Comparison of ENCODE assay signal across 7 mouse cellular contexts in genomic region chr5:124327510-124328364, GRCm38 (mm10). TPM values are rescaled to one million over a fixed set of nuclear protein-coding genes. Genes with fewer than 3 reads are reported as not detected.
A peak's percentile ranks its signal among the peaks of the same experiment; 100 is the strongest.
DNase-seq lines count a peak whose midpoint lies in the region; ATAC-seq lines count a peak whose summit lies in the region.

TSS of gene Mphosph9 (minus strand) at chr5:124327972.
TSS of gene 2810006K23Rik (plus strand) at chr5:124328089.

- peak; percentile 99 for ATAC-seq in intestine, embryonic 16.5 days
- peak; percentile 98 for ATAC-seq in midbrain, embryonic 11.5 days (ENCODE audit: low FRiP score)

- under 1% methylated on average over 72 of the region's 72 CpGs for WGBS in intestine, embryonic 16.5 days
- under 1% methylated on average over 69 of the region's 72 CpGs for WGBS in midbrain, embryonic 11.5 days

- no peaks in the 10 kb centered on the region for H3K9me3 ChIP-seq in intestine, embryonic 16.5 days (ENCODE audit: control insufficient read depth, low read length)
- no peaks in the 10 kb centered on the region for H3K9me3 ChIP-seq in midbrain, embryonic 11.5 days (ENCODE audit: control insufficient read depth, low read length)

- no peaks in the 10 kb centered on the region for H3K27me3 ChIP-seq in intestine, embryonic 16.5 days (replicated peaks; ENCODE audit: control insufficient read depth, insufficient read depth, low read length)
- H3K27me3 ChIP-seq in midbrain, embryonic 11.5 days (ENCODE audit: control insufficient read depth, insufficient read depth, low read length) = no peaks in the 10 kb centered on the region

- peak within 1 kb of the TSS; percentile 70 for H3K4me3 ChIP-seq in intestine, embryonic 16.5 days (ENCODE audit: low read length)
- peak within 1 kb of the TSS; percentile 73 for H3K4me3 ChIP-seq in midbrain, embryonic 11.5 days (ENCODE audit: low read depth, low read length)

- intact Hi-C loops in left cerebral cortex, postnatal 36 days (cut with DNase I) = loop anchor here (1.0 kb wide), 1 partner anchor 25 kb away; no protein-coding TSS in a partner anchor

- H3K4me1 ChIP-seq in intestine, embryonic 16.5 days (ENCODE audit: control insufficient read depth, insufficient read depth, low read length) = peaks cover 7% of the 10 kb centered on the region
- peaks cover 14% of the 10 kb centered on the region for H3K4me1 ChIP-seq in midbrain, embryonic 11.5 days (ENCODE audit: control insufficient read depth, insufficient read depth, low read length)

- DNase-seq in adrenal gland, adult 8-10 months = peak; percentile 99
- peak; percentile 99 for DNase-seq in embryo, embryonic 9.5 days (ENCODE audit: extremely low spot score)
- DNase-seq in gastrocnemius, postnatal 4 days (ENCODE audit: low spot score in 2 of 2) = peak; percentile 98 to 99
- DNase-seq in left cerebral cortex, postnatal 36 days (ENCODE audit: low spot score in 2 of 2) = peak; percentile 100
- DNase-seq in midbrain, embryonic 11.5 days (ENCODE audit: low spot score, missing footprints) = peak; percentile 100
- peak; percentile 100 for DNase-seq in skeletal muscle tissue, adult 2 months (ENCODE audit: low read depth, low spot score)

- H3K9ac ChIP-seq in intestine, embryonic 16.5 days (ENCODE audit: low read depth, low read length) = peak within 1 kb of the TSS; percentile 79
- H3K9ac ChIP-seq in midbrain, embryonic 11.5 days (ENCODE audit: low read length) = peak within 1 kb of the TSS; percentile 86

- H3K4me2 ChIP-seq in intestine, embryonic 16.5 days (ENCODE audit: low read depth, low read length) = peak within 1 kb of the TSS; percentile 85
- H3K4me2 ChIP-seq in midbrain, embryonic 11.5 days = peak within 1 kb of the TSS; percentile 83

- H3K36me3 ChIP-seq in intestine, embryonic 16.5 days (ENCODE audit: control insufficient read depth, insufficient read depth, low read length) = no peaks in the 10 kb centered on the region
- H3K36me3 ChIP-seq in midbrain, embryonic 11.5 days (ENCODE audit: control insufficient read depth, insufficient read depth, low read length) = peaks cover 4% of the 10 kb centered on the region; the same call in 1 of the 2 replicates

- H3K27ac ChIP-seq in intestine, embryonic 16.5 days (ENCODE audit: low read length) = peak within 1 kb of the TSS; percentile 90
- H3K27ac ChIP-seq in midbrain, embryonic 11.5 days (ENCODE audit: low read depth, low read length) = peak within 1 kb of the TSS; percentile 95

RNA-seq across cellular contexts. Expression of gene Mphosph9, which starts in this region (rescaled TPM):
- 10 to 100 TPM in 2 of 4 experiments, 1 to 10 TPM in 2; 9.3 to 17.8 (median 12.9) TPM for total RNA-seq in adrenal gland, adult 8-10 months (2022)
- 1 to 10 TPM; 7.7 to 9.7 TPM for total RNA-seq in gastrocnemius, postnatal 4 days (2021)
- 5.6 and 6.6 TPM in 2 replicates for polyA plus RNA-seq in intestine, embryonic 16.5 days (2015; fragmentation: Nextera tagmentation; extraction: Ambion mirVana)
- total RNA-seq in left cerebral cortex, postnatal 36 days (2021) = 10 to 100 TPM; 19.6 to 23.8 TPM
- 12.3 and 13.6 TPM in 2 replicates for polyA plus RNA-seq in midbrain, embryonic 11.5 days (2014; fragmentation: Nextera tagmentation; extraction: Ambion mirVana)

RNA-seq across cellular contexts. Expression of gene 2810006K23Rik, which starts in this region (rescaled TPM):
- 10 to 100 TPM; 14.8 to 19.7 (median 15.9) TPM for total RNA-seq in adrenal gland, adult 8-10 months (2022)
- 10 to 100 TPM in 1 of 2 experiments, 1 to 10 TPM in 1; 9.8 to 11.5 TPM for total RNA-seq in gastrocnemius, postnatal 4 days (2021)
- polyA plus RNA-seq in intestine, embryonic 16.5 days (2015; fragmentation: Nextera tagmentation; extraction: Ambion mirVana) = 13.6 and 14.9 TPM in 2 replicates
- 10 to 100 TPM; 14.4 to 15.4 TPM for total RNA-seq in left cerebral cortex, postnatal 36 days (2021)
- 22.0 and 23.9 TPM in 2 replicates for polyA plus RNA-seq in midbrain, embryonic 11.5 days (2014; fragmentation: Nextera tagmentation; extraction: Ambion mirVana)

Comparison
In these comparisons a context has a peak if more than half of its experiments do, and no peak if none do; other contexts are left out.
1. Peak in every context shown above with its lines: DNase-seq, ATAC-seq, H3K4me3 ChIP-seq and H3K27ac ChIP-seq.